Mouse (Mus musculus): ENCODE measurements around the gene Ppil2.

Gene Ppil2

DNA sequence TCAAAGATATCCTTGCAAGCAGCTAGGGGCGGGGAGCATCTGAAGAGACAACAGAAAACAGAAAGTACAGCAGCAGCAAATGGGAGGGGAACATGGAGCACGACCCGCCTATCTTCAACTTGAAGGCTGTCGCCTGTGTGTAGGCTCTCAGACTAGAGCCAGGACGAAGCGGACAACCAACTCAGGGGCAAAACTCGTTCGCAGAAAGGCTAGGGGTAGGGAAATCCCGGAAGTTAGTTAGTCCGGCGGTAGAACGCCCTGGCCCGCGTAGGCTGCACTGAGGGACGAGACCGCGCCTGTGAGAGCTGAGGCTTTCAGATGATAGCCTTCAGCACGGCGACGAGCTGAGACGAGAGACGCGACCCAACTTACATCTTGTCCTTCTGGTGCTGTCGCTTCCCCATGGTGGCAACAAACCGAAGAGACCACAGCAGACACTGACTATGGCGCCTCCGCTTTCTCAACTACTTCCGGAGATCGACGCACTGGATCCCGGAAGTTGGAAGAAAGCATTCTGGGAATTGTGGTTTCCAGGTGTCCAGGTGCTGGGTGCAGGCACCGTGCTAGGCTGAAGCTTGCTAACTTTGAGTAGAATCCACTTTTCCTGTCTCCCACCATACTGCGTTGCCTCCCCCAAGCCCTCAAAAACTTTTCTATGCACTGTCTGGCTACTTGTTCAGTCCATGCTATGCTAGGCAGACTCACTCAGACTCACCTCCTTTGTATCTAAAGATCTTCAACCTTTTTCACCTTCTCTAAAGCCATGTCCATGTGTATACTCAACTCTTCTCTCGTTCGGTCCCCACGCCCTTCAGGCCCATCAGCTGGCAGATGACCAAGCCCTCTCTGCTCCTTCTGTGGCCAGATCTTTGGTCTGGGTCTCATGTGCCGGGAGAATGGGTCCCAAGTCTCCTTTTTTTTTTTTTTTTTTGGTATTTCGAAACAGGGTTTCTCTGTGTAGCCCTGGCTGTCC lies at the start of gene Ppil2:
Gene Ppil2, minus strand, starts transcription at position 487 of the 973 bp plus-strand sequence.
- peak; percentile 60 for DNase-seq (ENCODE audit: low read depth, low spot score)

DNA sequence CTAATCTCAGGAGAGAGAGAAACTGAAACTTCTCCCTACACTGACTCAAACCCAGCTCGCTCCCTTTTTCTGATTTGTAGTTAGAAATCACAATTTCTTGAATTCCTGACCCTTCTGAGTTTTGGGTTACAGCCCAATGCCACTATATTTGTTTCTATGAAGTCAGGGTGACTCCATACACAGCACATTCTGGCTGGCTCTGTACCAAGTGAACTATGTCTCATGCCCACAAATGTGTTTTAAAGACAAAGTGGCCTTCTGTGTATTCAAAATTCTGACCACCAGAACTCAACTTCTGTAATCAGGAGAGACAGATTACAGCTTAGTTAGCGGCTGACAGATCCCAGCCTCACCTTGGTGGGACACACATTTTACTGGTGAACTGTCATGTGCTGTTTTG lies 43.3 kb upstream of the Ppil2 start:
- DNase-seq (ENCODE audit: low read depth, low spot score) = no peak

DNA sequence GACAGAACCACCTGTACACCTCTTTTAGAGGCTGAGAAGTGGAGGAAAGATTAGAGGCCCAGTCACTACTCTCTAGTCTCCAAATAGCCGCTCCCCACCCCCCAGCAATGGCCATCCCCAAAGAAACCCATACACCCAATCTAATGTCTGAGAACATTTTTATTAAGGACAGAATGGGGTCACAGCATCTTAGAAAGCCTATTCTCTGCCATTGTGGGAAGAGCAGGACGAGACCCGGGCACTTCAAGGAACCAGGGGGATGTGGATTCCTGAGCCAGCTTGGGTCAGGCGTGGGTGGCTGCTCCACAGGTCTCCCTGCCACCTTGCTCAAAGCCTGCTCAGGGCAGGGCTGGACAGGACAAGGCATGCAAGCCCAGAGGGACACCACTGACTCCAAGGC lies 40.8 kb upstream of the Ppil2 start:
- DNase-seq (ENCODE audit: low read depth, low spot score) = no peak

DNA sequence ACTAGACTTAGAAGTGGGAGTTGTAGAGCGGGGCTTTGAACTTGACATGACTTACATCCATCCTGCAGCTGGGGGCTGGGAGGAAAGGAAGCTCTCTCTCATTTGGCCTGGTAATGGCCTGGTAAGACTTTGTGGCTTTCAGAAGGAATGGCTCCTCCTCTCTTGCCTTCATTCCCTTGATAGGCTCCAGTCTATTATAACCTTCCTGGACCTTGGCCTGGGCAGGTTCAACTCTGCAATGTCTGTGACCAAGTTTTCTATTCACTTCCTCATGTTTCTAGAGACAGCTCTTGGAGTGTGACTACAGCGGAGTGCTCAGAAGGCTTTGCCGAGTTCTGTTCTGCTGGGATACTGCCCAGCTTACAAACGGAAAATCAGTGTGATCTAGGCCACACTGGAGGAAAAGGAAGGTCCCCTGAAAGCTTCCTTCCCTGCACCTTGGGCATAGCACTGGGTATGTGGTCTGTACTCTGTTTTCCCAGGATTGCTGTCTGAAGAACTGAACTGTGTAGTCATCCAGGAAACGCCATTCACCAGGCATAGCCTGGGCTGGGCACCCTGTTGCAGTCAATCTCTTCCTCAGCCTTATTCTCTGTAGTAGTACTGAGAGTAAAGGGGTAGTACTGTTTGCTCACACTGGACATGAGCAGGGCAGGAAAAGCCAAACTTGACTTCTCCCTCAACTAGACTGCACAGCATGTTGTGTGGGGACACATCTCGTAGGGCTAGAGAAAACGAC lies 39.6 kb upstream of the Ppil2 start:
- no peak for DNase-seq (ENCODE audit: low read depth, low spot score)

DNA sequence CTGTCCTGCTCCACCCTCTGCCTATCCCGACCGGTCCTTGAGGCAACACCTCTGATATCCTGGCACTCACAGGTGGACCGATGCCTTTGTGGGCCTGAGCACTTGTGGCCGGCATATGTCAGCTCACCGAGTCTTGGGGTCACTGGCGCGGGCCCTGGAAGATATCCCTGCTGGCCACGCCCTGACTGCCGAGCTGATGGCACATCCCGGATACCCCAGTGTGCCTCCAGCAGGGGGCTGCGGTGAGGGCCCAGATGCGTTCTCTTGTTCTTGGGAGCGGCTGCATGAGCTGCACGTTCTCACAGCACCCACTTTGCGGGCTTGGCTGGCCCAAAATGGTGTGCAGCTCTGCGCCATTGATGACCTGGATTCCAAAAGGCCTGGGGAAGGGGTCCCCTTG lies 37.0 kb upstream of the Ppil2 start:
- DNase-seq (ENCODE audit: low read depth, low spot score) = no peak

DNA sequence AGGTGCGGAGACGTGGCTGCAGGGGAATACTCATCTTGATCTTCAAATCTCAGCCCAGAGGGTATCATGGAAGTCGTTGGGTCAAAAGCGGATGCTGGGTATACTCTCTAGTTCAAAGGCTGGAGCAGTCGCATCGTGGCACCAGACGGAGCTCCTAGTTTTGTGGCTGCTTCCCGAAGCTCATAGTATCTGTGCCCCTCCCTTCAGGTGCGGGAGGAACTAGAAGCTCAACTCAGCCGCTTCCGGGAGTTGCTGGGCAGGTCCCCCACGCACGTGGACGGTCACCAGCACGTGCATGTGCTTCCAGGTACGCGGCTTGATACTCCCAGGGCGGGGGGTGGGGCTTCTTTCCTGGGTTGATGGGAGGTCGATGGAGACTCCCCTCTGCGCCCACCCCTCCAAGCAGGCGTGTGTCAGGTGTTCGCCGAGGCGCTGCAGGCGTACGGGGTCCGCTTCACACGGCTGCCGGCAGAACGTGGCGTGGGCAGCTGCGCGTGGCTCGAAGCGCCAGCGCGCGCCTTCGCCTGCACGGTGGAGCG lies 36.4 kb upstream of the Ppil2 start:
- no peak for DNase-seq (ENCODE audit: low read depth, low spot score)

DNA sequence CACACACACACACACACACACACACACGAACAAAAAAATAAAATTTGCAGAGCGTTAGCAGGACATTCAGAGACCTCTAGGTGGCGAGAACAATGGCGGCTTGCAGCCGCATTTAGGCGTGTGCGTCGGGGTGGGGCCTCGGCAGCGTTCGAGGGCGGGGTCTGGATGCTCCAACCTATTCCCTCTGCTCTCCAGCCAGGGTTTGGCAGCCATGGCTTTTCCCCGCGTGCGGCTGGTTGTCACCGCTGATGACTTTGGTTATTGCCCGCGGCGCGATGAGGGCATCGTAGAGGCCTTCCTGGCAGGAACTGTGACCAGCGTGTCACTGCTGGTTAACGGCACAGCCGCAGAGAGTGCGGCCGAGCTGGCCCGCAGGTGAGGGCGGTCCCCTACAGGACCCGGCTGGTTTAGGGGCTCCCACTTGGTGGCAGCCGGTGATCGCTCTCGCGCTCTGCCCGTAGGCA lies 35.7 kb upstream of the Ppil2 start, which contains the start of gene Ccdc116:
Gene Ccdc116, minus strand, starts transcription at position 458 of the 464 bp plus-strand sequence.
- peak; percentile 41 for DNase-seq (ENCODE audit: low read depth, low spot score)

DNA sequence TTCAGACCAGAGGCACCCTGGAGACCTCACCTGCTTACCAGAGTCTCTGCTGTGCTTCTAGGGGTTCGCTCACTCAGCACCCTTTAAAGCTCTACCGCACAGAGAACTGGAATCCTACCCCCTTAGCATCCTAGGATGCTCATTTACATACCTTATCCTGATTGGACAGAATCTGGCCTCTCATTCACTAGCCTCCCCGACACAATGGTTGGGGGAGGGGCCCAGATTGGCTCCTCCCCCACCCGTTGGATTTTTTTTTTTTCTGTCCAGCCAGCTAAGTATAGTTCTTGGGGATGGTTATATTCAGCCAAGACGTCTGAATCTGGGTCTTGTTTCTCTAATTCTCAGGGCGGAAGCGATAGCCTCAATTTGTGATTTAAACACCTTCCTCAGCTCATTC lies 33.3 kb upstream of the Ppil2 start, which contains the start of gene Ydjc:
Gene Ydjc, plus strand, starts transcription at position 283 of the 400 bp plus-strand sequence.
- no peak for DNase-seq (ENCODE audit: low read depth, low spot score)

DNA sequence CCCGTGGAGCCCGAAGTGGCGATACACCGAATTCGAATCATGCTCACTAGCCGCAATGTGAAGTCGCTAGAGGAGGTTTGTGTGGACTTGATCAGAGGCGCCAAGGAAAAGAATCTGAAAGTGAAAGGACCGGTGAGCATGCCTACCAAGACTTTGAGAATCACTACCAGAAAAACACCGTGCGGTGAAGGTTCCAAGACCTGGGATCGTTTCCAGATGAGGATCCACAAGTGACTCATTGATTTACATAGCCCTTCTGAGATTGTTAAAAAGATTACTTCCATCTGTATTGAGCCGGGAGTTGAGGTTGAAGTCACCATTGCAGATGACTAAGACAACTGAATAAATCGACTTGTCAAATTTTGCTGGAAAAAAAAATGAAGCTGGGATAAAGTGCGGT lies 26.3 kb upstream of the Ppil2 start:
- DNase-seq (ENCODE audit: low read depth, low spot score) = no peak

DNA sequence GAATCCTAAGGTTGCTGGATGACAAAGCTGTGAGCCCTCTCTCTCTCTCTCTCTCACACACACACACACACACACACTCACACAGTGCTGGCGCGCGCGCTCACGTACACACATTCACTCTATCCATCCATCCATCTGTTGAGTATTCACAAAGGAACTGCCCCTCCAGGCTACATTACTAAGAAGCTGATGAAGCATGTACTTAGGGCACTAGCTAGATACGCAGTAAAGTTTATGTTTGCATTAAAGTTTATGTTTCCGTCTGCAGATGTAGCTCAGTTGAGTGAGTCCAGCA lies 21.8 kb upstream of the Ppil2 start:
- no peak for DNase-seq (ENCODE audit: low read depth, low spot score)

DNA sequence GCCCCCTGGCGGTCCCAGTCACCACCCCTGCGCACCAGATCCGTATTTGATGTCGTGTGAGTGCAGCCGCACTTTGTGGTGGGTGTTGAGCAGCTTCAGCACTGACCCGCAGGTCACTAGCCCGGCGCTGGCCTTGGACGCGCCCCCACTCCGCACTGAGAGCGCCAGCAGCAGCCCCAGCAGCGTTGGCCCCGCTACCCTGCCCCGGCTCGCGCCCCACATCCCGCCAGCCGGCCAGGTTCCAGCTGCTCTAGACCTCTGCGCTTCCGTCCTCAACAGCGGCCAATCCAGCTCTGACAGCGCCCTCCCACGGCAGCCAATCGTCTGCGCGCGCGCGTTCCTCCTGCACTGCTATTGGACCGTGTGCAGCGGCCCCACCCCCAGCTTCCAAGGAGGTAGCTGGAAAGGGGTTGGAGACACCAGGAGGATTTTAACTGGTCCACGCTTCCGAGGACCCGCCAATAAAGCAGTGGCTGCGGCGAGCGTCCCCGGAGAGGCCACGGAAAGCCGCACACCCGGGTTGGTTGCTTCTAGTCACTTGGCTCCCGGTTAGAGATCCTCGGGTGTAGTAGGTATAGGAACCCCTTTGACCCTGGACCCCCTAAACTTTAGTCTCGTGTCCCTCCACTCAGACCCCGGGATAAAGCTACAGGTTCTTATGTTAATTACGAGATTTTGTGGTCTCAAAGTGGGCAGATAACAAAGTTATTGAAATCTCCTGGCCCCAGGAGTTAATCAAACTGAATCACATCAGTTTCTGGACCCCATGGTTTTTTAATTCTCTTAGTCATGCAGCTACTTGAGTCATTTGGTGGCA lies 21.2 kb upstream of the Ppil2 start, which contains the start of gene Sdf2l1:
Gene Sdf2l1, minus strand, starts transcription at position 295 of the 817 bp plus-strand sequence.
- DNase-seq (ENCODE audit: low read depth, low spot score) = peak; percentile 92

DNA sequence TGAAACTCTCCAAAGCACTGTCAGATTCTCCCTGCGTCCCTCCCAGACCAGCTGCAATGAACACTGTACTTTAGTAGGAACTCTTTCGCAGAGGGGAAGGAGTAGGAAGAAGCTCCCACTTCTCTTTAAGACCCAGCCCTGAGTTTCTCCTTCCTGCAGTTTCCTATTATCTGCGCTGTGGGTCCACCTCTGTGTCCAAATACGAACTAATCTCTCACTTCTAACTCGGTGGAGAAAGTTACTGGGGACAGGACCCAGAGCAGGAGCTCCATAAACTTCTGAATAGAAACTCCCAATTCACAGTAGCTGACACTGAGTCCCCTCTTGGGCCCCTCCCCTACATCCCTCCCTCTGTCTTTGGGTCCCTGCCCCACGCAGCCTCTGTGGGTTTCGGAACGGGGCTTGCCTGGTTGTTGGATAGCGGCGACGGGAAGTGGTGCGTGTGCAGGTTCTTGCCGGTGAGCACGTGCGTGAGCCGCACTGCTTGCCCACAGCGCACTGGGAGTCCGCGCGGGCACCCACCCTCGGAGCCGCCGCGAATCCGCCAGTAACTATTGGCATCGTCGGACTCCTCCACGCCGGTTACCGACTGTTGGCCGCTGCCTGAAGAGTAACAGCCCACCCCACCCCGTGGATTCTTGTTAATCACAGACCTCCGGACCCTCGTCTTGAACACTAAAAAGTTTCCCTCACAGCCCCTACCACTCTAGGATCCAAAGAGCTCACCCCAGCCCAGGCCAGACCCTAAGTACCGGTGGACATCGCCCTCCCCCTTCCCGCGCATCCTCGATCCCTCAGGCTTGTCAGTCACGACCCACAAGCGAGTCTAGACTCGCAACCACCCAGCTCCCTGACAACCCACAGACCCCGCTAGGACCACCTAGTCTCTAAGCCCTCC lies 20.4 kb upstream of the Ppil2 start:
- DNase-seq (ENCODE audit: low read depth, low spot score) = no peak

DNA sequence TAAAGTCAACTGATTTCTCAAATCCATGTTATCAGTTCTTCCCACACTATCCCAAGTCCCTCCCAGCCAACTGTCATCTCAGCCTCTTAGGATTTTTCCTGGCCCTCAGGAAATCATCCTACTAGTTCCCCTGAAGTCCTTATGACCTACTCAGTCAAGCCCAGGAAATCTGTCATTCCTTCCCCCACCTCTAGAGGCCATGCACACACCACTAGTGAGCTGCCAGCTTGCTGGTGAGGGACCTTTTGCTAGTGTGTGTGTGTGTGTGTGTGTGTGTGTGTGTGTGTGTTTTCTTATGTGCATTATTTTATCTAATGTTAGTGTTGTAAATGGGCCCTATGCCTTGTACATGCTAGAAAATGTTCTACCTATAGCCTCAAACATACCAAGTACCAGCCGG lies 16.2 kb upstream of the Ppil2 start:
- DNase-seq (ENCODE audit: low read depth, low spot score) = no peak

DNA sequence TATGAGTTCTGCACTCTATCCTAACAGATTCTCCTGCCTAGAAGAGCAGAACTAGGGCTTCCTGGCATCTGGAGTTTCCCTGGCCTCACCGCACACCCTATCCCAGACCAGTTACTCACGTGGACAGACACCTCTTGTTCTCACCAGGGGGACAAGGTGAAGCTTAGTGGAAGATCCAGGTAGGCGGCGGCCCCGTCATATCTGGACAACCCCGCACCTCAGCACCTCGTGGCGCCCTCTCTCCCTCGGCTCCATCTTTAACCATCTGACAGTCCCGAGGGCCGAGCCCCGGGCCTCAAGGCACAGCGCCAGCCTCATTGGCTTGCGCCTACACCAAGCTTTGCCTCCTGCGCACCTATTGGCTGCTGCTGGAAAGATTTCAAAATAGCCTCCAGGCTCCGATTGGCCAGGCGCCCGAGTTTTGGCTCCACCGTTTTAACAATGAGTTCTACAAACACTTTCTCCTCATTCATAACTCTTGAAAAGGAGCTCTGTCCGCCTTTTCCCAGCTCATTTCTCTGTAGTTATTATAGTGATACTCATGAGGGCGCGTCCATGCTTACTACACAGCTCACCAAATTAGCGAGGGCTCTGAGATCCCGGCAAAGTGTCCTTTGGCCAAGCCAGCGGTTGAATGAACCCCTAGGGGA lies 13.9 kb upstream of the Ppil2 start, which contains the start of gene 2610318N02Rik:
Gene 2610318N02Rik, minus strand, starts transcription at position 297 of the 650 bp plus-strand sequence.
- DNase-seq (ENCODE audit: low read depth, low spot score) = no peak

DNA sequence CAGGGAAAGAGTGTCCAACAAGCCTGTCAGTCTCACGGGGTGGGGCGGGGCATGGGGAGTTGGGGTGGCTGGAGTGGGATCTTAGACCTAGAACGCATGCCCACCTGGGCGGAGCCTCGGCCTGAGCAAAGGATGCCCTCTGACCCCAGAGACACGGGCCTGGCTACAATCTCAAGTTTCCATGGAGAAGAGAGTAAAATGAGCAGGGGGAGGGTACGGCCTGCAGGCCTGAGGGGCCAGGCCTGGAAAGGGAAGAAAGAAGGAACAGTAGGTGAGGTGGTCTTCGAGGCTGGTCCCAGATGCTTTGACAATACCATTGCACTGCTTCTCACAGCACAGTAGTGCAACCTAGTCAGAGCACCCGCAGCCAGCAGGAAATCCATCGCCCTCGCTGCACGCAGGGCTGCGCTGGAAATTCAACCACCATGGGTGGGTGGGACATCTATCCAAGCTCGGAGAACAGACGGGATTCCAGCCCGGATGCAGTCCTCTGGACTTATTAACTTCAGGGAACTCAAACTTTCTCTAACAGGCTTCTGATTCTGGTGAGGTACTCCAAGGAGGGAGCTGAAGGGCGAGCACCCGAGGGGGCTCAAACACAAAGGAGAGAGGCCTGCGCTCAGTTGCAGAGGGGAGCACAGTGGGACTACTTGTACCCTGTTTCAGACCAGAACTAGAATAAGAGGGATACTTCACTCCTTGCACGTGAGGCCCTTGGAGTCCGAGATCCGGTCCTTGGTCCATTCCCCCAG lies 13.2 kb upstream of the Ppil2 start:
- no peak for DNase-seq (ENCODE audit: low read depth, low spot score)

DNA sequence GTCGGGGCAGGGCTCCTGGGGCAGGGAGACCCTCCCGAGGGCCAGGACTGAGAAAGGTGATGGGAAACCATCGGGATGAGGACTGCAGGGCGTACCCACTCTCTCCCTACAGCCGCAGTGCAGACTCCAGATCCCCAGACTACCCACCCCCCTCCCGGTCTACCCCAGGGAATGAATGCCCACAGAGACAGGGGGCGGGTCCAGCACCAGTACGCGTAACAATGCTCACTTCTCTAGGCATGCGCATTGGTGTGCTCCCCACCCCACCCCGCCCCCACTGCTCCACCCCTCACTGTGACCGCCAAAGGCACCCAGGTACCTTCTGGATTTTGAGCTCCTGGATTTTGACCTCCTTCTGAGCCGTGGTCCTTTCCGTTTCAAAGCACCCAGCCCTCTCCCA lies 10.5 kb upstream of the Ppil2 start:
- no peak for DNase-seq (ENCODE audit: low read depth, low spot score)

DNA sequence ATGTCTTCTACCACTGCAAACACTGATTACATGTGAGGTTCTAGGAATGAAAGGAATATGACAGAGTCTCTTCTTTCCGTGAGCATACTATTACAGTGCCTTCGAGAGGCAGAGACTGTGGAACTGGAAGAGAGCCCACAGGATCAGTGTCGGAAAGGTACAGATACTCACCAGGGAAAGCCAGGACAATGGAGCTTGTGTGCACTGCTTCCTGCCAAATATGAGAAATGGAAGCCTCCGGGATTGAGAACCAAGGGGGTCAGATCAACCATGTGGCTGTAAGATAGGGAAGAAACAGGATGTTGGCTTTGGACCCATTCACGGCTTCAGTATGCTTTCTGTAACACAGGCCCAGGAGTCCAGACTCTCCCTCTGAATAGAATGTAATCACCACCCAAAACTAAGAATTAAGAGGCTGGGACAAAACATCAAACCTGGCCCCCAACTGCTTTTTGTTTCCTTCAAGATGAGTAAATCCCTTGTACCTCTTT lies 6.3 kb upstream of the Ppil2 start:
- no peak for DNase-seq (ENCODE audit: low read depth, low spot score)

DNA sequence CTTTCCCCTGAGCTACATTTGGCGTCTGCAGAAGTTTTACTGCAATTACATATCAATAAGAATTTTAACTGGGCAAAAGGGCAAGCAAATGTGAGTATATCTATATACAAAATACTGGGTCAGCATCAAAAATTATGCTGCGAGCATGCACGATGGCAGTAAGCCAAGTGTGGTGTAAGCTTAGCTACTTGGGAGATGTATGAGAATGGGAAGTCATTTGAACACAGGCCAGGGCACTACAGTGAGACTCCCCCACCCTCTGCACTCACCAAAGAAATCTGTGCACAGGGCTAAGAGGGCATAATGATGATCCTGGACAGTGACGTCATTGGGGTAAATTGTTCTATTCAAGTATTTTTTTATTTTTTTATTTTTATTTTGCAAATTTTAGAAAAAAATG lies 6.5 kb downstream of the Ppil2 start:
- DNase-seq (ENCODE audit: low read depth, low spot score) = no peak

All from skeletal muscle tissue, adult 2 months (tissue).